Mouse (Mus musculus) liver, adult 2 months (tissue): ENCODE data around the gene Kif14.

Experiments
- CTCF ChIP-seq: fragments of 200-500 bp; IDR thresholded peaks from 2 replicates; pipeline ENCODE4 v1.5.1; 2011; ENCODE audit warnings: low read depth, low read length, control low read depth
- POLR2A ChIP-seq: fragments of 200-500 bp; IDR thresholded peaks from 2 replicates; pipeline ENCODE4 v1.6.1; 2011; ENCODE audit warnings: low read length, control low read depth; ENCODE audit not compliant: insufficient read depth; ENCODE audit errors: extremely low read depth

DNA sequence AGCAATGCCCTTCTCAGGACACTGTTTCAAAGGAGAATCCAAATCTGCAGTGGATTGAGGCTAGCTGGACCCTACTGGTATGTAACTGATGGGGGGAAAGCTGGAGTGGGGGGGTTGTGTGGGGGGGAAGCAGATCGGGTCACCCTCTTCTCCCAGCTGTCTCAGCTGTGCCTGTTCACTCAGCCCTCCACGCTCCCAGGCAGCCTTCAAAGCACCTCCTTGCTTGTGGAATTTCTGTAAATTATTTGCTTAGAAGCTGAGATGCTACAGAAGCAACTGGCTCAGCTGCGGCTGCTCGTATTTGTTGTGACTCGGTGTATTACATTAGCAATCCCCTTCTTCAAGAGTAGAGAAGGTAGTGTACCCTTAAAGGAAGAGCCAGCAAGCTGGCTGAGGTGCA, 93.1 kb downstream of the Kif14 start:
- no peak for TF ChIP-seq CTCF
- TF ChIP-seq POLR2A: no peak
